ENCODE assay signal across 7 mouse cellular contexts in the genomic region with DNA sequence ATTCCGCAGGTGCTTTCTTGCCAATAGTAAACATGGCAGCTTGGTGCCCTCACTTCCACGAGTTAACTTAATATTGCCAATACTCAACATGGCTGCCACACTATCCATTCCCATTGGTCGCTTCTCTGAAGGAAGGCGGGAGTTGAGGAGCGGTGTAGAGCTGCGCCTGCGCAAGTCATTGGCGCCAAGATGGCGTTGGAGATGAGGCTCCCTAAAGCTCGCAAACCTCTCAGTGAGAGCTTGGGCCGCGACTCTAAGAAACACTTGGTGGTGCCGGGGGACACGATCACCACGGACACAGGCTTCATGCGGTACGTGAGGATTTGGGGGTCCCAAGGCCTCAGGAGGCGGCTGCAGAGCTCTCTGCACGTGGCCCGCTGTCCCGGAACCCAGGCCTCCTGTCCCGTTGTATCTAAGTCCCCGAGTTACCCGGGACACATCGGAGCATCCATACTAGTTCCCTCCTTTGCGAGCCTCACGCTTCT. TPM values are rescaled to one million over a fixed set of nuclear protein-coding genes. Genes with fewer than 3 reads are reported as not detected.
DNase-seq lines count a peak whose midpoint lies in the region; ATAC-seq lines count a peak whose summit lies in the region.

A gene (plus strand): TSS at position 165 of the 485 bp plus-strand sequence.

- H3K4me2 ChIP-seq in intestine, embryonic 15.5 days (replicated peaks), result peak within 1 kb of the TSS; percentile 68

- intact Hi-C loops in gastrocnemius, postnatal 36 days (cut with DNase I), result no loop called here
- intact Hi-C loops in left cerebral cortex, postnatal 25 days (cut with DNase I), result loop anchor here (5.0 kb wide), 1 partner anchor 98 kb away; a partner anchor contains a TSS

- no peaks in the 10 kb centered on the region for H3K27me3 ChIP-seq in intestine, embryonic 15.5 days (replicated peaks)
- peaks cover 26% of the 10 kb centered on the region for H3K27me3 ChIP-seq in midbrain, embryonic 10.5 days (ENCODE audit: low read depth, poor library complexity, severe bottlenecking)

- peak; percentile 98 for ATAC-seq in intestine, embryonic 15.5 days

- H3K4me1 ChIP-seq in intestine, embryonic 15.5 days (replicated peaks), result peaks cover 8% of the 10 kb centered on the region
- peaks cover 27% of the 10 kb centered on the region for H3K4me1 ChIP-seq in midbrain, embryonic 10.5 days

- no peaks in the 10 kb centered on the region for H3K9me3 ChIP-seq in intestine, embryonic 15.5 days
- no peaks in the 10 kb centered on the region for H3K9me3 ChIP-seq in midbrain, embryonic 10.5 days (replicated peaks)

- WGBS in intestine, embryonic 15.5 days, result under 1% methylated on average over 27 of the region's 27 CpGs
- WGBS in midbrain, embryonic 10.5 days, result under 1% methylated on average over 27 of the region's 27 CpGs

- peaks cover 23% of the 10 kb centered on the region for H3K36me3 ChIP-seq in intestine, embryonic 15.5 days
- H3K36me3 ChIP-seq in midbrain, embryonic 10.5 days, result peaks cover 36% of the 10 kb centered on the region

- peak within 1 kb of the TSS; percentile 80 for H3K27ac ChIP-seq in intestine, embryonic 15.5 days
- H3K27ac ChIP-seq in midbrain, embryonic 10.5 days (replicated peaks), result peak within 1 kb of the TSS; percentile 91

- H3K4me3 ChIP-seq in intestine, embryonic 15.5 days (replicated peaks), result peak within 1 kb of the TSS; percentile 79
- peak within 1 kb of the TSS; percentile 85 for H3K4me3 ChIP-seq in midbrain, embryonic 10.5 days

- H3K9ac ChIP-seq in intestine, embryonic 15.5 days, result peak within 1 kb of the TSS; percentile 85

- peak; percentile 93 for DNase-seq in adrenal gland, adult 2 months
- peak; percentile 96 for DNase-seq in embryo, embryonic 11.5 days (ENCODE audit: low read depth, low spot score)
- peak; percentile 84 to 86 for DNase-seq in gastrocnemius, postnatal 36 days
- DNase-seq in left cerebral cortex, postnatal 25 days (ENCODE audit: low spot score in 2 of 2), result peak; percentile 91 to 97
- peak; percentile 91 for DNase-seq in midbrain, embryonic 10.5 days (ENCODE audit: low spot score)
- peak; percentile 84 for DNase-seq in right cerebral cortex, postnatal 4 days

RNA-seq across cellular contexts. Expression of the gene that starts here (rescaled TPM):
- total RNA-seq in adrenal gland, adult 2 months (2021), result 10 to 100 TPM; 20.7 to 23.8 TPM
- polyA plus RNA-seq in adrenal gland, adult 2 months (2012; rRNA removed), result 4.7 and 5.4 TPM in 2 replicates
- 1 to 10 TPM; 6.1 to 7.5 TPM for total RNA-seq in gastrocnemius, postnatal 36 days (2021)
- polyA plus RNA-seq in intestine, embryonic 15.5 days (2015; fragmentation: Nextera tagmentation; extraction: Ambion mirVana), result 63.1 and 69.3 TPM in 2 replicates
- 10 to 100 TPM; 22.0 to 22.5 TPM for total RNA-seq in left cerebral cortex, postnatal 25 days (2021)
- 97.4 and 106 TPM in 2 replicates for polyA plus RNA-seq in midbrain, embryonic 10.5 days (2016; fragmentation: Nextera tagmentation; extraction: Ambion mirVana)

Comparison
In these comparisons a context has a peak if more than half of its experiments do, and no peak if none do; other contexts are left out.
1. Peak in every context shown above with its lines: DNase-seq, ATAC-seq, H3K4me3 ChIP-seq and H3K27ac ChIP-seq.